Mouse (Mus musculus) Patski (cell line): Measurements from ENCODE around the gene Nanos1. TPM values are rescaled to one million over a fixed set of nuclear protein-coding genes. Genes with fewer than 3 reads are reported as not detected.

Source experiments
- ATAC-seq: fragments of 100-300 bp; one replicate; pipeline ENCODE4 v1.8.0; 2021
- CTCF ChIA-PET: fragments of 350-600 bp; sonication (Branson Sonifier 250); formaldehyde crosslinking; loops from one replicate; lab custom pipeline; 2022; ENCODE audit warnings: inconsistent platforms; lab: Charles Lee
- POLR2A ChIA-PET: fragments of 350-600 bp; sonication (Branson Sonifier 250); formaldehyde crosslinking; loops from one replicate; lab custom pipeline; 2022; ENCODE audit warnings: antibody characterized with exemption, inconsistent platforms; lab: Charles Lee
- DNase-seq: peaks from one replicate; pipeline ENCODE4 v3.0.0-alpha.2; 2011; ENCODE audit warnings: low read depth, low spot score
- H3K27me3 ChIP-seq: fragments of 371-371 bp; one replicate; pipeline ENCODE4 v1.5.1; 2021
- CTCF ChIP-seq: fragments of 100-300 bp; IDR thresholded peaks from one replicate; pipeline ENCODE4 v1.5.1; 2021
- in situ Hi-C: fragments of 300-500 bp; cut with MboI; formaldehyde crosslinking; loops from 3 replicates; pipeline ENCODE4 v1.11.1; 2018; ENCODE audit warnings: low pct_unique_long_range_greater_than_20kb, mixed read lengths
- polyA plus RNA-seq: library from polyadenylated mRNA; unstranded; gene quantifications from one replicate; pipeline ENCODE4 v1.2.3, GENCODE M21; 2021

Nanos1 gene
- polyA plus RNA-seq, 1 experiment from 2014 or later = 10.6 TPM

GRCm38 (mm10) chr19:60799867-60800569, 44.2 kb downstream of the Nanos1 start:
- no peak for ATAC-seq
- in situ Hi-C loops = no loop called here
- DNase-seq = no peak
- POLR2A ChIA-PET = no interaction called here
- peaks cover 32% of the 10 kb centered on the region for H3K27me3 ChIP-seq
- no peak for TF ChIP-seq CTCF
- CTCF ChIA-PET = no interaction called here

DNA sequence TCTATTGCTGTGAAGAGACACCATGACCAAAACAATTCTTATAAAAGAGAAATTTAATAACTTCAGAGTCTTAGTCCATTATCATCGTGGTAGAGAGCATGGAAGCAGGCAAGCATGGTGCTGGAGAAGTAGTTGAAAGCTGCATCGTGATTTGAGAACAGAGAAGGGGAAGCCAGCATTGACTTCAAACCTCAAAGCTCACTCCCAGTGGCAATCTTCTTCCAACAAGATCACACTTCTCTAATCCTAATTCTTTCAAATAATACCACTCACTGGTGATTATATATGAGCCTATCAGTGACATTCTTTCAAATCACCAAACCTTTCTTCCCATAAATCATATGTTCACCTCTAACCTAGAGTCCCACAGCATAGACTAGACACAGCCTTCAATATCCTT, 49.1 kb downstream of the Nanos1 start:
- CTCF ChIA-PET = interaction anchor here (0.8 to 1.2 kb wide), 2 partner anchors 9 to 18 kb away, joined by 3 to 4 read pairs; no protein-coding TSS in a partner anchor
- DNase-seq (no peak), ATAC-seq (no peak)
- peaks cover 36% of the 10 kb centered on the region for H3K27me3 ChIP-seq
- no peak for TF ChIP-seq CTCF
- POLR2A ChIA-PET = no interaction called here
- in situ Hi-C loops = no loop called here

Other genes with a start within 250 kb of the Nanos1 start
- gene Cacul1, start 175.0 kb upstream of the Nanos1 start, polyA plus RNA-seq = 84.2 TPM
- gene Eif3a, start 34.7 kb downstream of the Nanos1 start, polyA plus RNA-seq = 296 TPM
- gene Fam45a, start 55.6 kb downstream of the Nanos1 start, polyA plus RNA-seq = 40.2 TPM
- 6.8 TPM for gene Sfxn4, start 105.5 kb downstream of the Nanos1 start, polyA plus RNA-seq
- 155 TPM for gene Prdx3, start 118.6 kb downstream of the Nanos1 start, polyA plus RNA-seq
- gene Grk5, start 133.8 kb downstream of the Nanos1 start, polyA plus RNA-seq = 13.8 TPM